Mouse (Mus musculus): ENCODE results near the gene Ager. TPM values are rescaled to one million over a fixed set of nuclear protein-coding genes. Genes with fewer than 3 reads are reported as not detected.

The Ager gene
- polyA plus RNA-seq, 1 experiment from 2014 or later = 3.7 TPM

DNA sequence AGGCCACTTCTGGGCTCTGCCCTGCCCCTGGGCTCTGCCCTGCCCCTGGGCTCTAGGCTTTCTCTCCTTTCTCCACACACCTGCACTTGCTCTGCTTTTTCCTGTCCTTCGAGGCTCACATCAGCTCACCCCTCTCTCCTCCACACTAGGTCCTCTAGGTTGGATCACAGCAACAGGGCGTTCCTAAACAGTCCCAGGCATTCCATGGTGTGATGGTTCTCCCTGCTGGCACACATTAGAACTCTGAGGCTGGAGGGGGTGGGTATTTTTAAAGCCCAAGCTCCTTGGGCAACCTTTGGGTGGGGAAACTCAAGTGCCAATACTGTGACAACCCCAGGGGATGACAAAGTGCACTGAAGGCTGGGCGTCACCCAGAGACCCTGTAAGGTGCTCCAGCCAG, 39.8 kb downstream of the Ager start:
- Histone ChIP-seq H3K9ac (no peak overlapping the region), H3K27me3 (replicated peaks) (peaks cover 40% of the 10 kb centered on the region), H3K4me1 (peaks cover 14% of the 10 kb centered on the region), H3K27ac (replicated peaks) (no peak overlapping the region), H3K4me2 (no peak overlapping the region), H3K4me3 (no peak overlapping the region), H3K36me3 (no peaks in the 10 kb centered on the region), H3K9me3 (no peaks in the 10 kb centered on the region)
- ATAC-seq (ENCODE audit: extremely low read depth, insufficient number of reproducible peaks, low FRiP score, low TSS enrichment) = no peak
- 48% methylated on average over 3 of the region's 3 CpGs for WGBS

- ATAC-seq (ENCODE audit: extremely low read depth, insufficient number of reproducible peaks, low FRiP score, low TSS enrichment) = no peak
- H3K27ac ChIP-seq (replicated peaks) = no peak overlapping the region
- no peak overlapping the region for H3K9ac ChIP-seq
- 79% methylated on average over 7 of the region's 7 CpGs for WGBS
- no peak overlapping the region for H3K4me2 ChIP-seq
- no peak overlapping the region for H3K4me3 ChIP-seq
- peaks cover 19% of the 10 kb centered on the region for H3K27me3 ChIP-seq (replicated peaks)
- peaks cover 12% of the 10 kb centered on the region; the same call in 1 of the 2 replicates for H3K4me1 ChIP-seq
- H3K9me3 ChIP-seq = no peaks in the 10 kb centered on the region
- no peaks in the 10 kb centered on the region for H3K36me3 ChIP-seq
Observed at GRCm38 (mm10) chr17:34639461-34640255, 42.0 kb downstream of the Ager start.

- ATAC-seq (ENCODE audit: extremely low read depth, insufficient number of reproducible peaks, low FRiP score, low TSS enrichment) = no peak
- Histone ChIP-seq H3K27me3 (replicated peaks) (peaks cover 11% of the 10 kb centered on the region; the same call in 1 of the 2 replicates), H3K4me2 (peak overlapping the region; percentile 19), H3K9ac (peak overlapping the region; percentile 62), H3K36me3 (no peaks in the 10 kb centered on the region), H3K9me3 (no peaks in the 10 kb centered on the region), H3K4me3 (no peak overlapping the region), H3K27ac (replicated peaks) (peak overlapping the region; percentile 79), H3K4me1 (peaks cover 23% of the 10 kb centered on the region)
- 18% methylated on average over 11 of the region's 11 CpGs for WGBS
Observed at GRCm38 (mm10) chr17:34640778-34641601, 43.3 kb downstream of the Ager start.

DNA sequence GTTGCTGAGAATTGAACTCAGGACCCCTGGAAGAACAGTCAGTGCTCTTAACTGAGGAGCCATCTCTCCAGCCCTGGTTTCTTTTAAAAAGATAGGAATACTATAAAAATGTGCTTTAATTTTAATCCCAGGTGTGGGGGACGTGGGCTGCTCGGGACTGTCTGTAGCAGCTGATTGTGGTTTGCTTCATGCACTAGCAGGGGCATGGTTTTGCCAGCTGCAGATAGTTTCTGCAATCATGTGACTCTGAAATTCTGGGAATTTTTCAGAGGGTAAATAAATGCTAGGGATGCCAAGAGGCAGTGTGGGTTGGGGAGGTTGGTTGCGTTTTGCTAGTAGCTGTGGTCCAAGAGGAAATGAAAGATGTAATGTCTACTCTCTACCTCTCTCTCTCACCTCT, 44.3 kb downstream of the Ager start:
- 66% methylated on average over 3 of the region's 3 CpGs for WGBS
- Histone ChIP-seq H3K27me3 (replicated peaks) (peaks cover 8% of the 10 kb centered on the region; the same call in 1 of the 2 replicates), H3K4me1 (peaks cover 30% of the 10 kb centered on the region), H3K4me3 (no peak overlapping the region), H3K36me3 (no peaks in the 10 kb centered on the region), H3K4me2 (no peak overlapping the region), H3K27ac (replicated peaks) (peak overlapping the region; percentile 79; the same call in 1 of the 2 replicates), H3K9me3 (no peaks in the 10 kb centered on the region), H3K9ac (no peak overlapping the region)
- no peak for ATAC-seq (ENCODE audit: extremely low read depth, insufficient number of reproducible peaks, low FRiP score, low TSS enrichment)

DNA sequence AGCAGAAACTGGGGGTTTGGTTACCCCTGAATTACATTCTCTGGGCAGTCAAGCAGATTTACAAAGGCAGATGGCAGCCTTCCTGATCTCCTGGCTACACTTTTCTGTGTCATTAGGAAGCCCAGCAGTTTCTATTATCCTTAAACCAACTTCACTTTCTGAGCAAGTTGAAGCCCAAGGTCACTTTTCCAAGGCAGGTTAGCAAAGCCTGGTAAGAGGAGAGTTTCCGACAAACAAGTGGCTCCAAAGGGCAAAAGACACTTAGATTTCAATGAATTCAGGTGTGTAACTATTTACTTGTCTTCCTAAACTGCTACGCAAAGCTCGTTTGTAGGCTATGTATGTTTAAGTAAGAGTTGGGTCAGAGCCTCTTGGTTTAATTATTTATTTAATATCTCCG, 45.7 kb downstream of the Ager start:
- Histone ChIP-seq H3K9ac (no peak overlapping the region), H3K36me3 (peaks cover under 1% of the 10 kb centered on the region; the same call in 1 of the 2 replicates), H3K4me2 (no peak overlapping the region), H3K9me3 (no peaks in the 10 kb centered on the region), H3K4me3 (no peak overlapping the region), H3K4me1 (peaks cover 39% of the 10 kb centered on the region), H3K27me3 (replicated peaks) (no peaks in the 10 kb centered on the region), H3K27ac (replicated peaks) (no peak overlapping the region)
- ATAC-seq (ENCODE audit: extremely low read depth, insufficient number of reproducible peaks, low FRiP score, low TSS enrichment) = no peak
- WGBS = 80% methylated on average over 4 of the region's 4 CpGs

DNA sequence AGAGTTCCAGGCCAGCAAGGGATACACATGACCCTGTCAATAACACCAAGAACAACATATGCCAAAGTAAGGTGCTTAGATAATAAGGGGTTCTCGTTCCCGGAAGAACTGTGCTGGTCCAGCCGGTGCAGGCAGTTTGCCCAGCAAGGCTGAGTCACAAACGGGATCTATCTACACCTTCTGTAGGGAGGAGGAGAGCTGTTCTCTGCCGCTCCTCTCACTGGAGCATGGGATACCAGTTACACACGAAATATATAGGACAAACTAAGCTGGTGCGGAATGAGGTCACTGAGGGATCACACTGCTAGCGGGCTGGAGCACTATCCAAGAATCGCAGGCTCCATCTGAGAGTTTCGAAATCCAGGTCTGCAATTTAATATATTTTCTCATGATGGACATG, 46.3 kb downstream of the Ager start:
- ATAC-seq (ENCODE audit: extremely low read depth, insufficient number of reproducible peaks, low FRiP score, low TSS enrichment) = no peak
- H3K9me3 ChIP-seq = no peaks in the 10 kb centered on the region
- 70% methylated on average over 10 of the region's 10 CpGs for WGBS
- H3K27me3 ChIP-seq (replicated peaks) = no peaks in the 10 kb centered on the region
- peaks cover 6% of the 10 kb centered on the region for H3K36me3 ChIP-seq
- no peak overlapping the region for H3K9ac ChIP-seq
- H3K4me3 ChIP-seq = no peak overlapping the region
- H3K4me1 ChIP-seq = peaks cover 41% of the 10 kb centered on the region
- no peak overlapping the region for H3K27ac ChIP-seq (replicated peaks)
- peak overlapping the region; percentile 81; the same call in 1 of the 2 replicates for H3K4me2 ChIP-seq

DNA sequence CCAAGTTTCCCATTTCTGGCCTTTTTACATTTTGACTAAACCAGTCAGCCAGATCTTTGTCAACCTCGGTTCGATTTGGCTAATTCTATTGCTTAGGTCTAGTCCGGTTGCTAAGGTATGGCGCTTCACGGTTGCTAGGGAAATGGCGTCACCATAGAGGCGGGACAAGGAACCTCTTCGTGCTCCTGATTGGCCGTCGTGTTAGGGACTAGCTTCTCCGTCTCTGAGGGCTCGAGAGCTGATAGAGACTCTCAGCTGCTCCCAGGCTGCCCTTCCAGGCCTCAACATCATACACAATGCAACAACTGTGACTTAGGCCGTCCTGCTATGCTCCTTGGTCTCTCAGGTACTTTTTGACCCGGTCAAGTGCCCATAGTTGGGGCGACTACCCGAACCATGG, 46.9 kb downstream of the Ager start, which contains the start of gene Fkbpl:
Gene Fkbpl (plus strand): TSS at position 157 of the 400 bp plus-strand sequence.
- 1% methylated on average over 16 of the region's 16 CpGs for WGBS
- ATAC-seq (ENCODE audit: extremely low read depth, insufficient number of reproducible peaks, low FRiP score, low TSS enrichment) = peak; percentile 67
- Histone ChIP-seq H3K4me3 (peak within 1 kb of the TSS; percentile 69), H3K36me3 (peaks cover 12% of the 10 kb centered on the region), H3K9me3 (no peaks in the 10 kb centered on the region), H3K27me3 (replicated peaks) (no peaks in the 10 kb centered on the region), H3K9ac (peak within 1 kb of the TSS; percentile 87), H3K4me1 (peaks cover 41% of the 10 kb centered on the region), H3K27ac (replicated peaks) (peak within 1 kb of the TSS; percentile 86), H3K4me2 (peak within 1 kb of the TSS; percentile 81)

DNA sequence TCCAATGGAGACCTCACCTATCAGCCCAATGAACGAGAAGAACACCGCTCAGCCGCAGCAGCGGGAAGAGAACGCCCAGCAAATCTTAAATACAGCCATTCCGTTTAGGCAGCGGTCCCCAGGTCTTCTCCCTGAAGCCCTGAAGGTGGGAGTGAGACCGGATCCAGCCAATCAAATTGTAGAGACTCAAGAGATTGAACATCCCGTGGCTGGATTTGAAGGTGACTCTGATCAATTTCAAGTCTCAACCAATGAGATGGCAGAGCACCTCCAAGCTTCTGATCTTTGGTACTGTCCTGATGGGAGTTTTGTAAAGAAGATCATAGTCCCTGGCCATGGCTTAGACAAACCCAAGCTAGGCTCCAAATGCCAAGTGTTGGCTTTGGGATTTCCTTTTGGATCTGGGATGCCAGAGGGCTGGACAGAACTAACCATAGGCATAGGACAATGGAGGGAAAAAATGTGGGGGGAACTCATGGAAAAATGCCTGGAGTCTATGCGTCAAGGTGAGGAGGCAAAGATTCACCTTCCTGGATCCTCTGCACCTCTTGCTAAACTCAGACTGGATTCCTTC, 47.7 kb downstream of the Ager start:
- peaks cover 20% of the 10 kb centered on the region for H3K36me3 ChIP-seq
- peak overlapping the region; percentile 69 for H3K4me3 ChIP-seq
- 36% methylated on average over 10 of the region's 10 CpGs for WGBS
- peak overlapping the region; percentile 81 for H3K4me2 ChIP-seq
- peak overlapping the region; percentile 87 for H3K9ac ChIP-seq
- H3K27ac ChIP-seq (replicated peaks) = peak overlapping the region; percentile 86
- H3K4me1 ChIP-seq = peaks cover 40% of the 10 kb centered on the region
- no peak for ATAC-seq (ENCODE audit: extremely low read depth, insufficient number of reproducible peaks, low FRiP score, low TSS enrichment)
- H3K27me3 ChIP-seq (replicated peaks) = no peaks in the 10 kb centered on the region
- H3K9me3 ChIP-seq = no peaks in the 10 kb centered on the region

DNA sequence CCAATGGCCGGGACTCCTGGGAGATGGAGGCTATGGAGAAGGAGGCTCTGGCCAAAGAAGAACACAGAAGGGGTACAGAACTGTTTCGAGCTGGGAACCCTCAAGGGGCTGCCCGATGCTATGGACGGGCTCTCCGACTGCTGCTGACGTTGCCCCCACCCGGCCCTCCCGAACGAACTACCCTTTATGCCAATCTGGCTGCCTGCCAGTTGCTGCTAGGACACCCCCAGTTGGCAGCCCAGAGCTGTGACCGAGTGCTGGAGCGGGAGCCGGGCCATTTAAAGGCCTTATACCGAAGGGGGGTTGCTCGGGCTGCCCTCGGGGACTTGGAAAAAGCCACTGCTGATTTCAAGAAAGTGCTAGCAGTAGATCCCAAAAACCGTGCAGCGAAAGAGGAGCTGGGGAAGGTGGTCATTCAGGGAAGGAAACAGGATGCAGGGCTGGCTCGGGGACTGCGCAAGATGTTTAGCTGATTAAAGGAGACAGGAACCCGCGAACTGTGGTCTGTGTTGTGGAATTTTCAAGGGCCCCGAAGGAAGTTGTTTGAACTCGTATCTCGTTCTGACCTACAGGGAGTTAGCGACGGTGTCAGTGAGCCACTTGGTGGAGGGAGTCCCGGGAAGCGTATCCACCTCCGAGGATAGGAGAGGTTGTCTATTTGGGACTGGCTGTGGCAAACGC, 48.3 kb downstream of the Ager start:
- peaks cover 26% of the 10 kb centered on the region for H3K36me3 ChIP-seq
- no peak overlapping the region for H3K9ac ChIP-seq
- H3K4me1 ChIP-seq = peaks cover 34% of the 10 kb centered on the region
- no peaks in the 10 kb centered on the region for H3K27me3 ChIP-seq (replicated peaks)
- no peaks in the 10 kb centered on the region for H3K9me3 ChIP-seq
- WGBS = 82% methylated on average over 30 of the region's 30 CpGs
- ATAC-seq (ENCODE audit: extremely low read depth, insufficient number of reproducible peaks, low FRiP score, low TSS enrichment) = no peak
- peak overlapping the region; percentile 99; the same call in 1 of the 2 replicates for H3K4me3 ChIP-seq
- no peak overlapping the region for H3K27ac ChIP-seq (replicated peaks)
- H3K4me2 ChIP-seq = peak overlapping the region; percentile 81

DNA sequence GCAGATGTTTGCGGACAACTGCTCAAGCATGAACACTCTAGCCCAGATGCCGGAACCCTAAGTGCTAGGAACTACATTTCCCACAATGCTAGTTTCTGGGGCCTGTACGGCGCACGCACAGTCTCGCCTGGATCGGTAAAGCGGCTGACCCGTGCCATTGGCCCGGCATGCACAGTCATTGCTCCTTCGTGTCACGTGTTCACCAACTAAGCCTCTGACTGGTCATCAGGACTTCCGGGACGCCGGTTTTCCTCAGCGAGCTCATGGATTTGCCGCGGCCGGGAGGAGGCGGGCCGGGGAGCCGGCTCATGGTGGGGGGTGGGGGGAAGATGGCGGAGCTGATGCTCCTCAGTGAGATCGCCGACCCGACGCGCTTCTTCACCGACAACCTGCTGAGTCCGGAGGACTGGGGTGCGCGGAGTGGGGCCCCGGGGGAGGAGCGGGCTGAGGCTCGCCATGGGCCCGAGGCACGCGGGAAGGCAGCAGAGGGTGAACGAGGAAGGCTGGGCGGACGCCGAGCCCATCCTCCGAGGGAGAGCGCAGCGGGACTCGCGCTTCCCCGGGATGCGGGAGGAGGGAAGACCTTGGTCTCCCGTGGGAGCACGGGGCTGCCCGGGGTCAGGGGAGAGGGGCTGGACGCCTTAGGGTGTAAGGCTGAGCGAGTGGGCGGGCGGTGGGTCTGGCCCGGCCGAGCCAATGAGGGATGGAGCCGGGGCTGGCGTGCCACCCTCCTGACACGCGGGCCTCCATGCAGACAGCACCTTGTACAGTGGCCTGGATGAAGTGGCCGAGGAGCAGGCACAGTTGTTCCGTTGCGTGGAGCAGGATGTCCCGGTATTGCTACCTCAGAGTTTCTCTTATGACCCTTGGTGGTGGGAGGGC, 49.5 kb downstream of the Ager start, which contains the start of gene Atf6b:
Gene Atf6b (plus strand): TSS at position 241 of the 882 bp plus-strand sequence.
- H3K4me3 ChIP-seq = peak within 1 kb of the TSS; percentile 99
- ATAC-seq (ENCODE audit: extremely low read depth, insufficient number of reproducible peaks, low FRiP score, low TSS enrichment) = peak; percentile 94
- no peaks in the 10 kb centered on the region for H3K27me3 ChIP-seq (replicated peaks)
- H3K4me2 ChIP-seq = peak within 1 kb of the TSS; percentile 81
- H3K9ac ChIP-seq = peak within 1 kb of the TSS; percentile 93
- peaks cover 36% of the 10 kb centered on the region for H3K36me3 ChIP-seq
- H3K4me1 ChIP-seq = peaks cover 29% of the 10 kb centered on the region
- H3K9me3 ChIP-seq = no peaks in the 10 kb centered on the region
- H3K27ac ChIP-seq (replicated peaks) = peak within 1 kb of the TSS; percentile 66
- 2% methylated on average over 66 of the region's 66 CpGs for WGBS
